Mouse (Mus musculus) G1E (cell line): ENCODE measurements around the gene Elovl2. TPM values are rescaled to one million over a fixed set of nuclear protein-coding genes. Genes with fewer than 3 reads are reported as not detected.
"Not testable (repeated sequence)": the region's sequence is repeated elsewhere in the genome, so short reads cannot be mapped to it uniquely, and the experiment has no call there.

Experiments
- ATAC-seq: 2 replicates; pipeline ENCODE4 v1.8.0; 2016; ENCODE audit warnings: mild to moderate bottlenecking; ENCODE audit not compliant: insufficient number of reproducible peaks, poor library complexity, low FRiP score, severe bottlenecking; ENCODE audit errors: extremely low read depth
- DNase-seq: peaks from one replicate; pipeline ENCODE4 v3.0.0; 2012; ENCODE audit warnings: low spot score
- H3K27me3 ChIP-seq: 2 replicates; pipeline ENCODE4 v1.6.1; 2012; ENCODE audit warnings: mild to moderate bottlenecking, low read length, inconsistent platforms; ENCODE audit not compliant: insufficient read depth
- H3K36me3 ChIP-seq: replicated peaks from 2 replicates; pipeline ENCODE3; 2012; ENCODE audit warnings: mild to moderate bottlenecking, inconsistent platforms
- H3K4me1 ChIP-seq: 2 replicates; pipeline ENCODE4 v1.6.1; 2012; ENCODE audit warnings: low read depth, low read length, inconsistent platforms, mixed read lengths; ENCODE audit not compliant: insufficient read depth
- H3K4me3 ChIP-seq: 2 replicates; pipeline ENCODE4 v1.5.1; 2012; ENCODE audit warnings: low read depth, mild to moderate bottlenecking, inconsistent platforms, low read length, moderate library complexity, mixed read lengths
- H3K9me3 ChIP-seq: replicated peaks from 2 replicates; pipeline ENCODE4 v1.6.1; 2012; ENCODE audit warnings: inconsistent platforms
- CTCF ChIP-seq: IDR thresholded peaks from 2 replicates; pipeline ENCODE4 v1.5.1; 2012; ENCODE audit warnings: low read depth, low read length, inconsistent platforms, mixed read lengths
- GATA1 ChIP-seq: IDR thresholded peaks from 2 replicates; pipeline ENCODE4 v1.6.1; 2012; ENCODE audit warnings: borderline replicate concordance, low read length, inconsistent platforms, mixed read lengths
- GATA2 ChIP-seq: IDR thresholded peaks from 2 replicates; pipeline ENCODE4 v1.6.1; 2012; ENCODE audit warnings: low read depth, low read length, inconsistent platforms, borderline replicate concordance
- POLR2AphosphoS5 ChIP-seq: IDR thresholded peaks from 2 replicates; pipeline ENCODE4 v1.6.1; 2012; ENCODE audit warnings: low read depth, low read length, inconsistent platforms; ENCODE audit not compliant: insufficient replicate concordance
- TAL1 ChIP-seq: conservative IDR thresholded peaks from 2 replicates; pipeline ENCODE4 v1.6.1; 2012; ENCODE audit warnings: low read depth, low read length, inconsistent platforms, mixed read lengths
- polyA plus RNA-seq: library from polyadenylated mRNA; stranded (reverse); fragments of >175 nt; gene quantifications from 2 replicates; pipeline ENCODE4 v1.2.3, GENCODE M21; 2012
- total RNA-seq, 2 experiments: library from RNA; stranded (forward) in 1 of 2; stranded (reverse) in 1 of 2; fragments of 200-1000 nt in 1 of 2; fragments of >200 nt in 1 of 2; fragmentation: Nextera tagmentation in 1 of 2; gene quantifications; 2 replicates each; pipeline ENCODE4 v1.2.3; 2014 to 2017

The Elovl2 gene
- total RNA-seq (2014; fragmentation: Nextera tagmentation) (not detected in 2 replicates), total RNA-seq (2017) (0.05 TPM in 1 of 2 replicates, not detected in the other), polyA plus RNA-seq (not detected in 2 replicates)

GRCm38 (mm10) chr13:41220304-41220834, at the start of gene Elovl2:
Gene Elovl2, minus strand, starts transcription at chr13:41220405.
- no peaks in the 10 kb centered on the region for H3K36me3 ChIP-seq
- H3K9me3 ChIP-seq = peaks cover 8% of the 10 kb centered on the region; the same call in 1 of the 2 replicates
- H3K27me3 ChIP-seq = peaks cover 10% of the 10 kb centered on the region
- no peaks in the 10 kb centered on the region for H3K4me1 ChIP-seq
- ATAC-seq = no peak
- H3K4me3 ChIP-seq = no peak within 1 kb of the TSS
- TF ChIP-seq GATA1 (no peak), CTCF (no peak), GATA2 (no peak), TAL1 (no peak)
- DNase-seq = no peak

GRCm38 (mm10) chr13:41267827-41268408, 47.7 kb upstream of the Elovl2 start:
- peaks cover 46% of the 10 kb centered on the region for H3K4me1 ChIP-seq
- ATAC-seq (no peak), DNase-seq (no peak)
- peaks cover 6% of the 10 kb centered on the region for H3K9me3 ChIP-seq
- peaks cover 24% of the 10 kb centered on the region for H3K36me3 ChIP-seq
- no peaks in the 10 kb centered on the region for H3K27me3 ChIP-seq
- no peak for TF ChIP-seq GATA2
- no peak for TF ChIP-seq GATA1
- TF ChIP-seq CTCF = no peak
- no peak for TF ChIP-seq TAL1
- no peak for TF ChIP-seq POLR2AphosphoS5
- no peak overlapping the region for H3K4me3 ChIP-seq

GRCm38 (mm10) chr13:41263304-41264006, 43.2 kb upstream of the Elovl2 start:
- no peak for DNase-seq
- Histone ChIP-seq H3K36me3 (peaks cover 8% of the 10 kb centered on the region), H3K27me3 (no peaks in the 10 kb centered on the region), H3K4me1 (peaks cover 49% of the 10 kb centered on the region), H3K9me3 (peaks cover 6% of the 10 kb centered on the region), H3K4me3 (no peak overlapping the region)
- ATAC-seq = no peak
- no peak for TF ChIP-seq GATA1
- no peak for TF ChIP-seq TAL1
- TF ChIP-seq GATA2 = no peak
- TF ChIP-seq CTCF = no peak
- no peak for TF ChIP-seq POLR2AphosphoS5

- H3K36me3 ChIP-seq, H3K9me3 ChIP-seq, DNase-seq, H3K4me3 ChIP-seq, ATAC-seq, H3K27me3 ChIP-seq: not testable (repeated sequence)
- H3K4me1 ChIP-seq = peaks cover 55% of the 10 kb centered on the region
These were observed 41.4 kb upstream of the Elovl2 start for GRCm38 (mm10) chr13:41261617-41262016.

- H3K4me3 ChIP-seq = no peak overlapping the region
- peaks cover 22% of the 10 kb centered on the region for H3K36me3 ChIP-seq
- no peak for DNase-seq
- TF ChIP-seq TAL1 (no peak), POLR2AphosphoS5 (no peak), GATA1 (no peak), GATA2 (no peak), CTCF (no peak)
- no peaks in the 10 kb centered on the region for H3K9me3 ChIP-seq
- ATAC-seq = no peak
- peaks cover 38% of the 10 kb centered on the region for H3K4me1 ChIP-seq
- no peaks in the 10 kb centered on the region for H3K27me3 ChIP-seq
These were observed 37.6 kb upstream of the Elovl2 start for GRCm38 (mm10) chr13:41257851-41258250.

GRCm38 (mm10) chr13:41256962-41257361, 36.8 kb upstream of the Elovl2 start:
- ATAC-seq (peak; percentile 73), DNase-seq (no peak)
- Histone ChIP-seq H3K4me3 (no peak overlapping the region), H3K4me1 (peaks cover 44% of the 10 kb centered on the region), H3K9me3 (no peaks in the 10 kb centered on the region), H3K36me3 (peaks cover 29% of the 10 kb centered on the region), H3K27me3 (no peaks in the 10 kb centered on the region)
- no peak for TF ChIP-seq POLR2AphosphoS5
- no peak for TF ChIP-seq GATA2
- TF ChIP-seq GATA1 = no peak
- no peak for TF ChIP-seq CTCF
- TF ChIP-seq TAL1 = 0 out of 2 replicates have a peak, but pooled peaks have one; percentile 14
